Mouse (Mus musculus) heart, adult 2 months (tissue): ENCODE measurements around the gene Bckdha.

Source experiments
- CTCF ChIP-seq: fragments of 200-600 bp; IDR thresholded peaks from 2 replicates; pipeline ENCODE4 v1.8.1; 2022; ENCODE audit warnings: antibody characterized with exemption, mild to moderate bottlenecking, moderate library complexity
- EP300 ChIP-seq: fragments of 200-500 bp; IDR thresholded peaks from 2 replicates; pipeline ENCODE4 v1.6.1; 2011; ENCODE audit warnings: low read depth, low read length, control low read depth; ENCODE audit not compliant: insufficient read depth

DNA sequence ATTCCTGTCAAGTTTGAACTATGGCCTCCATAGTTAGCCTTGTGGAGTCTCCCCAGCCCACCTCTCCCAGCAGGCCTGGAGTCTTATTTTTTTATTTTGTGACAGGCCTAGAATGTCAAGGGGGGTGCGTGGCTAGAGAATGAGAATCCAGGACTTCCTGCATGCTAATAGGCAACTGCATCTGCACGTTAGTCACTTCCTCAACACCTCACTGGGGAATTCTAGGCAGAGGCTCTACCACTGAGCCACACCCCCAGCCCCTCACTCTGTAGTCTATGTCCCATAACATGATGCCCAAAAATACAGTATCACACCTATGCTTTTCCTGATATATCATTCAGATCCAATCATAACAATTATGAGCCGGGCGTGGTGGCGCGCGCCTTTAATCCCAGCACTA lies 18.2 kb upstream of the Bckdha start:
- TF ChIP-seq CTCF = no peak
- no peak for TF ChIP-seq EP300
